Mouse (Mus musculus) small intestine, adult 2 months (tissue): ENCODE results near the gene Rnf40. TPM values are rescaled to one million over a fixed set of nuclear protein-coding genes. Genes with fewer than 3 reads are reported as not detected.

Experiments
- H3K27ac ChIP-seq: fragments of 200-500 bp; 2 replicates; pipeline ENCODE4 v1.5.1; 2012; ENCODE audit warnings: low read depth, low read length, control low read depth, inconsistent platforms; ENCODE audit not compliant: insufficient read depth
- H3K27me3 ChIP-seq: fragments of 200-500 bp; 2 replicates; pipeline ENCODE4 v1.6.1; 2012; ENCODE audit warnings: mild to moderate bottlenecking, moderate library complexity, low read length, inconsistent platforms; ENCODE audit not compliant: control insufficient read depth, insufficient read depth
- H3K36me3 ChIP-seq: fragments of 200-500 bp; 2 replicates; pipeline ENCODE4 v1.6.1; 2012; ENCODE audit warnings: mild to moderate bottlenecking, low read length, control low read depth, inconsistent platforms; ENCODE audit not compliant: control insufficient read depth, insufficient read depth
- H3K4me1 ChIP-seq: fragments of 200-500 bp; 2 replicates; pipeline ENCODE4 v1.6.1; 2012; ENCODE audit warnings: low read length, inconsistent platforms, mixed read lengths; ENCODE audit not compliant: control insufficient read depth, insufficient read depth, insufficient read length
- H3K4me3 ChIP-seq: fragments of 200-500 bp; 2 replicates; pipeline ENCODE4 v1.5.1; 2012; ENCODE audit warnings: low read depth, mild to moderate bottlenecking, control low read depth, inconsistent platforms, low read length, moderate library complexity
- CTCF ChIP-seq: fragments of 200-500 bp; IDR thresholded peaks from 2 replicates; pipeline ENCODE4 v1.5.1; 2012; ENCODE audit warnings: low read depth, mild to moderate bottlenecking, control low read depth, inconsistent platforms, low read length, moderate library complexity, mixed read lengths; ENCODE audit not compliant: insufficient replicate concordance, insufficient read length; ENCODE audit errors: extremely low read depth
- POLR2A ChIP-seq: fragments of 200-500 bp; IDR thresholded peaks from 2 replicates; pipeline ENCODE4 v1.6.1; 2012; ENCODE audit warnings: low read depth, mild to moderate bottlenecking, control low read depth, inconsistent platforms, low read length, moderate library complexity
- WGBS: fragments of 180-500 bp; shearing (Covaris S2); methylation state at CpG from one replicate; pipeline ENCODE4 v1.1.7; 2018; 5-methylcytosine and 5-hydroxymethylcytosine counted together
- polyA plus RNA-seq: library from polyadenylated mRNA; depleted of rRNA; stranded (reverse); fragments of >200 nt; gene quantifications from 2 replicates; pipeline ENCODE4 v1.2.3, GENCODE M21; 2012; rRNA removed

Gene Rnf40
- polyA plus RNA-seq, 1 experiment: 20.6 TPM

GRCm38 (mm10) chr7:127651624-127652023 lies 63.1 kb downstream of the Rnf40 start:
- Histone ChIP-seq H3K36me3 (no peaks in the 10 kb centered on the region), H3K27ac (peak overlapping the region; percentile 8; the same call in 1 of the 2 replicates), H3K27me3 (no peaks in the 10 kb centered on the region), H3K4me3 (no peak overlapping the region), H3K4me1 (peaks cover 8% of the 10 kb centered on the region)
- WGBS: 40% methylated on average over 2 of the region's 3 CpGs
- no peak for TF ChIP-seq CTCF
- no peak for TF ChIP-seq POLR2A

- WGBS: 23% methylated on average over 18 of the region's 18 CpGs
- Histone ChIP-seq H3K36me3 (no peaks in the 10 kb centered on the region), H3K4me1 (peaks cover 8% of the 10 kb centered on the region), H3K27ac (peak overlapping the region; percentile 19; the same call in 1 of the 2 replicates), H3K27me3 (no peaks in the 10 kb centered on the region), H3K4me3 (peak overlapping the region; percentile 13)
- TF ChIP-seq CTCF (no peak), POLR2A (no peak)
Observed at GRCm38 (mm10) chr7:127652050-127652449, 63.5 kb downstream of the Rnf40 start.

- Histone ChIP-seq H3K4me1 (peaks cover 5% of the 10 kb centered on the region), H3K4me3 (no peak overlapping the region), H3K36me3 (no peaks in the 10 kb centered on the region), H3K27me3 (no peaks in the 10 kb centered on the region), H3K27ac (no peak overlapping the region)
- WGBS: 88% methylated on average over 10 of the region's 10 CpGs
- no peak for TF ChIP-seq CTCF
- TF ChIP-seq POLR2A: no peak
Observed at GRCm38 (mm10) chr7:127654318-127654717, 65.8 kb downstream of the Rnf40 start.

Other genes starting within 250 kb of the Rnf40 start
- gene Zfp768, start 243.2 kb upstream of the Rnf40 start, polyA plus RNA-seq: 27.3 and 47.4 TPM in 2 replicates
- 15.0 and 35.5 TPM in 2 replicates for gene Zfp747, start 212.7 kb upstream of the Rnf40 start, polyA plus RNA-seq
- gene 9130019O22Rik, start 201.6 kb upstream of the Rnf40 start, polyA plus RNA-seq: 4.5 and 7.3 TPM in 2 replicates
- gene E430018J23Rik, start 195.1 kb upstream of the Rnf40 start, polyA plus RNA-seq: 6.5 and 12.8 TPM in 2 replicates
- 3.5 and 5.8 TPM in 2 replicates for gene Zfp764, start 181.9 kb upstream of the Rnf40 start, polyA plus RNA-seq
- 14.1 and 29.6 TPM in 2 replicates for gene Zfp688, start 166.7 kb upstream of the Rnf40 start, polyA plus RNA-seq
- 2.0 and 2.9 TPM in 2 replicates for gene Zfp689, start 139.6 kb upstream of the Rnf40 start, polyA plus RNA-seq
- 30.3 and 81.2 TPM in 2 replicates for gene Prr14, start 129.2 kb upstream of the Rnf40 start, polyA plus RNA-seq
- gene Fbrs, start 109.6 kb upstream of the Rnf40 start, polyA plus RNA-seq: 26.4 and 41.8 TPM in 2 replicates
- gene Srcap, start 76.8 kb upstream of the Rnf40 start, polyA plus RNA-seq: 22.6 and 52.6 TPM in 2 replicates
- 5.4 and 9.5 TPM in 2 replicates for gene Gm42715, start 69.2 kb upstream of the Rnf40 start, polyA plus RNA-seq
- gene Tmem265, start 27.4 kb upstream of the Rnf40 start, polyA plus RNA-seq: 3.0 and 4.8 TPM in 2 replicates
- gene Phkg2, start 15.4 kb upstream of the Rnf40 start, polyA plus RNA-seq: 23.3 and 43.2 TPM in 2 replicates
- gene Ccdc189, start 172 bp upstream of the Rnf40 start, polyA plus RNA-seq: 1.5 TPM in 2 replicates
- 4.4 and 5.5 TPM in 2 replicates for gene Zfp629, start 27.0 kb downstream of the Rnf40 start, polyA plus RNA-seq
- gene Bcl7c, start 120.2 kb downstream of the Rnf40 start, polyA plus RNA-seq: 11.1 and 24.6 TPM in 2 replicates
- 7.1 and 8.3 TPM in 2 replicates for gene Ctf1, start 124.0 kb downstream of the Rnf40 start, polyA plus RNA-seq
- not detected in 2 replicates for gene Ctf2, start 143.4 kb downstream of the Rnf40 start, polyA plus RNA-seq
- gene Fbxl19, start 155.8 kb downstream of the Rnf40 start, polyA plus RNA-seq: 23.2 and 53.0 TPM in 2 replicates
- gene Orai3, start 181.0 kb downstream of the Rnf40 start, polyA plus RNA-seq: 17.9 and 21.3 TPM in 2 replicates
- gene Setd1a, start 187.9 kb downstream of the Rnf40 start, polyA plus RNA-seq: 5.2 and 9.2 TPM in 2 replicates
- gene Gm49388, start 196.8 kb downstream of the Rnf40 start, polyA plus RNA-seq: 0.39 TPM in 1 of 2 replicates, not detected in the other
- gene Hsd3b7, start 211.8 kb downstream of the Rnf40 start, polyA plus RNA-seq: 31.3 and 45.7 TPM in 2 replicates
- gene Stx4a, start 235.5 kb downstream of the Rnf40 start, polyA plus RNA-seq: 27.3 and 68.2 TPM in 2 replicates
- 1.2 and 1.8 TPM in 2 replicates for gene Stx1b, start 235.8 kb downstream of the Rnf40 start, polyA plus RNA-seq